Mouse (Mus musculus) liver, postnatal 0 days (tissue): Measurements from ENCODE around the gene Plaur.
A peak's percentile ranks its signal among the peaks of the same experiment; 100 is the strongest.
"Not testable (repeated sequence)": the region's sequence is repeated elsewhere in the genome, so short reads cannot be mapped to it uniquely, and the experiment has no call there.

Experiments
- CTCF ChIP-seq: sonication (generic); IDR thresholded peaks from 2 replicates; pipeline ENCODE4 v1.5.1; 2016; ENCODE audit warnings: antibody characterized with exemption, low read depth
- EP300 ChIP-seq: IDR thresholded peaks from 2 replicates; pipeline ENCODE4 v1.6.1; 2016; ENCODE audit warnings: antibody characterized with exemption, low read depth, mild to moderate bottlenecking

- peak; percentile 43 for TF ChIP-seq CTCF
- TF ChIP-seq EP300: not testable (repeated sequence)
These were observed 54.0 kb downstream of the Plaur start for GRCm38 (mm10) chr7:24516319-24516718.
